Mouse (Mus musculus): ENCODE measurements around the gene Qpctl. TPM values are rescaled to one million over a fixed set of nuclear protein-coding genes. Genes with fewer than 3 reads are reported as not detected.

Gene Qpctl
- 21.2 and 22.8 TPM in 2 replicates for polyA plus RNA-seq (2016; fragmentation: Nextera tagmentation; extraction: Ambion mirVana)

DNA sequence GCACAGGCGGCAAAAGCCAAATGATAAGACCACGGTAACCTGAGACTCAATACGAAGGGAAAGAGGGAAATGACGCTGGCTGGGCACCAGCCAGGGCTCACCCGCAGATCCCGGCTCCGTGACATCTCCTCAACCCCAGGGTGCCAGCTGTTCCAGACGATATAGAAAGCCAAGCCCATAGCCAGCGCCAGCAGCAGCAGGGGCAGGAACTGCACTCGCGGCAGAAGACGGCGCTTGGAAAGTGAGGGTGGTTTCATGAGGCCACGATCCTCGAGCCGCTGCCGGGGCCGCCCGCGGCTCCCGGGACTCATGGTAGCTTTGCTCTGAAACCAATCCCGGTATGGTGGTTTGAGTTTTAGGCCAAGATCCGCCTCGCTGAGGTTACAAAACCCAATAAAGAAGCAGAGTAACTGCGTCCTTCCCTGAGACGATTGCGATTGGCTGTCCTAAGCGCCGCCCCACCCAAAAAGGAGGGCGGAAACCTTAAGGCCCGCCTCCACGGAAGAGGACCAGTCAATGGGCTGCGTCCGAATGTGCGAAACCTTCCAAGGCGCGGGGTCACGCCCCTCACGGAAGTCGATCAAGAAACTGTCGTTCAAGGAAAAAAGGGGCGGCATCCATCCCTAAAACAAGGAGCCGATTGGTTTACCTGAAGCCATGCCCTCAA, at the start of gene Qpctl:
Gene Qpctl, minus strand, starts transcription at position 417 of the 667 bp plus-strand sequence.
- no peaks in the 10 kb centered on the region for H3K27me3 ChIP-seq
- under 1% methylated on average over 43 of the region's 43 CpGs for WGBS
- H3K4me2 ChIP-seq (replicated peaks), result peak within 1 kb of the TSS; percentile 66

GRCm38 (mm10) chr7:19197985-19198384, 48.9 kb upstream of the Qpctl start:
- H3K4me1 ChIP-seq, result no peaks in the 10 kb centered on the region
- H3K4me2 ChIP-seq (replicated peaks), result no peak overlapping the region
- peaks cover 4% of the 10 kb centered on the region; the same call in 1 of the 2 replicates for H3K9me3 ChIP-seq (replicated peaks)
- no peaks in the 10 kb centered on the region for H3K27me3 ChIP-seq
- no peak for ATAC-seq (ENCODE audit: low FRiP score)
- 21% methylated on average over 2 of the region's 2 CpGs for WGBS
- no peak overlapping the region for H3K9ac ChIP-seq
- H3K4me3 ChIP-seq, result no peak overlapping the region
- H3K27ac ChIP-seq, result no peak overlapping the region
- H3K36me3 ChIP-seq, result peaks cover 69% of the 10 kb centered on the region

More for the DNA sequence above, at the start of gene Qpctl:
- Histone ChIP-seq H3K9me3 (replicated peaks) (no peaks in the 10 kb centered on the region), H3K4me3 (peak within 1 kb of the TSS; percentile 60), H3K9ac (peak within 1 kb of the TSS; percentile 73), H3K36me3 (peaks cover 34% of the 10 kb centered on the region), H3K4me1 (peaks cover 24% of the 10 kb centered on the region), H3K27ac (peak within 1 kb of the TSS; percentile 86)
- ATAC-seq (ENCODE audit: low FRiP score), result peak; percentile 98

DNA sequence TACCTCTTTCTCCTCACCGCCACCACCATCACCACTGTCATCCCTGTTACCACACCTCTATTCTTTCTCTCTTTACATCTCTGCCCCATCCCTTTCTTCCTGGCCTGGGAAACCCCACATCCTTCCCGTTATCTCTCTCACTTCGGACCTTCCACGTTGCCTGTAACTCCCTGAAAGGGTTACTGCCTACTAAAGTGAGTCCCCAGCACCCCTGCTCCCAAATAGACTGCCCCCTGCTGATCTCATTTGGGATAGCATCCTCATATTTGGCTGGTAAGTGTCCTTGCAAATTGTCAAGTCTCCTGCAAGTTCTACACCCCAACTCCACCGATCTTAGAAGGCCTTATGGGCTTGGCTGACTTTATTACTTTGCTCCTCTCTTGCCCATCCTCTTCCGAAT, 47.6 kb upstream of the Qpctl start:
- WGBS, result 68% methylated on average over 6 of the region's 6 CpGs
- no peak overlapping the region for H3K9ac ChIP-seq
- no peaks in the 10 kb centered on the region for H3K4me1 ChIP-seq
- H3K9me3 ChIP-seq (replicated peaks), result peaks cover 4% of the 10 kb centered on the region; the same call in 1 of the 2 replicates
- peaks cover 81% of the 10 kb centered on the region for H3K36me3 ChIP-seq
- H3K27ac ChIP-seq, result no peak overlapping the region
- H3K27me3 ChIP-seq, result no peaks in the 10 kb centered on the region
- no peak overlapping the region for H3K4me2 ChIP-seq (replicated peaks)
- H3K4me3 ChIP-seq, result no peak overlapping the region
- no peak for ATAC-seq (ENCODE audit: low FRiP score)

GRCm38 (mm10) chr7:19194676-19195075, 45.6 kb upstream of the Qpctl start:
- peaks cover 4% of the 10 kb centered on the region; the same call in 1 of the 2 replicates for H3K9me3 ChIP-seq (replicated peaks)
- H3K4me3 ChIP-seq, result no peak overlapping the region
- no peaks in the 10 kb centered on the region for H3K27me3 ChIP-seq
- ATAC-seq (ENCODE audit: low FRiP score), result no peak
- no peak overlapping the region for H3K27ac ChIP-seq
- H3K4me2 ChIP-seq (replicated peaks), result no peak overlapping the region
- WGBS, result 93% methylated on average over 4 of the region's 4 CpGs
- H3K36me3 ChIP-seq, result peaks cover 82% of the 10 kb centered on the region
- no peaks in the 10 kb centered on the region for H3K4me1 ChIP-seq
- H3K9ac ChIP-seq, result no peak overlapping the region

DNA sequence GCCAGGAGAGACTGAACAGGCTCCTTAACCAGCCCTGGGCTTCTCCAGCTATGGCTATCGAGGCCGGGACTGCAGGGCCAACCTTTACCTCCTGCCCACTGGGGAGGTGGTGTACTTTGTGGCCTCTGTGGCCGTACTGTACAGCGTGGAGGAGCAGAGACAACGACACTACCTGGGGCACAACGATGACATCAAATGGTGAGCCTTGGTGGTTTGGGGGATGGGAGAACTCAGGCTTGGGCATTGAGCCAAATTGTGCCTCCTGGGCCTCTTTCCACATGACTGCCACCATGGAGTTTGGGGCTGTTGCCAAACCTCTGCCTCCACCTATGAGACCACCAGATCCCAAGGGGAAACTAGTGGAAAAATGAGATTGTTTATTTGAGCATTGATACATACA, 35.7 kb upstream of the Qpctl start:
- WGBS, result 71% methylated on average over 6 of the region's 6 CpGs
- Histone ChIP-seq H3K4me1 (peaks cover 25% of the 10 kb centered on the region), H3K27me3 (peaks cover 20% of the 10 kb centered on the region), H3K9me3 (replicated peaks) (no peaks in the 10 kb centered on the region), H3K27ac (peak overlapping the region; percentile 58), H3K4me2 (replicated peaks) (0 out of 2 replicates have a peak overlapping the region, but pooled peaks have one; percentile 3), H3K9ac (no peak overlapping the region), H3K36me3 (peaks cover 41% of the 10 kb centered on the region), H3K4me3 (no peak overlapping the region)
- ATAC-seq (ENCODE audit: low FRiP score), result peak; percentile 46; the same call in 1 of the 2 replicates

GRCm38 (mm10) chr7:19184250-19184649, 35.2 kb upstream of the Qpctl start:
- Histone ChIP-seq H3K4me3 (no peak overlapping the region), H3K9ac (no peak overlapping the region), H3K9me3 (replicated peaks) (no peaks in the 10 kb centered on the region), H3K4me1 (peaks cover 30% of the 10 kb centered on the region), H3K27ac (peak overlapping the region; percentile 58; the same call in 1 of the 2 replicates), H3K27me3 (peaks cover 25% of the 10 kb centered on the region), H3K4me2 (replicated peaks) (no peak overlapping the region), H3K36me3 (peaks cover 40% of the 10 kb centered on the region)
- ATAC-seq (ENCODE audit: low FRiP score), result no peak
- 80% methylated on average over 2 of the region's 2 CpGs for WGBS

GRCm38 (mm10) chr7:19180862-19181429, 31.9 kb upstream of the Qpctl start:
- H3K27me3 ChIP-seq, result peaks cover 58% of the 10 kb centered on the region
- 0 out of 2 replicates have a peak, but pooled peaks cover 7% of the 10 kb centered on the region for H3K9me3 ChIP-seq (replicated peaks)
- peak overlapping the region; percentile 53; the same call in 1 of the 2 replicates for H3K9ac ChIP-seq
- WGBS, result 2% methylated on average over 26 of the region's 27 CpGs
- H3K36me3 ChIP-seq, result peaks cover 18% of the 10 kb centered on the region
- peak overlapping the region; percentile 52 for H3K4me2 ChIP-seq (replicated peaks)
- peaks cover 47% of the 10 kb centered on the region for H3K4me1 ChIP-seq
- ATAC-seq (ENCODE audit: low FRiP score), result no peak
- H3K4me3 ChIP-seq, result peak overlapping the region; percentile 41
- no peak overlapping the region for H3K27ac ChIP-seq

DNA sequence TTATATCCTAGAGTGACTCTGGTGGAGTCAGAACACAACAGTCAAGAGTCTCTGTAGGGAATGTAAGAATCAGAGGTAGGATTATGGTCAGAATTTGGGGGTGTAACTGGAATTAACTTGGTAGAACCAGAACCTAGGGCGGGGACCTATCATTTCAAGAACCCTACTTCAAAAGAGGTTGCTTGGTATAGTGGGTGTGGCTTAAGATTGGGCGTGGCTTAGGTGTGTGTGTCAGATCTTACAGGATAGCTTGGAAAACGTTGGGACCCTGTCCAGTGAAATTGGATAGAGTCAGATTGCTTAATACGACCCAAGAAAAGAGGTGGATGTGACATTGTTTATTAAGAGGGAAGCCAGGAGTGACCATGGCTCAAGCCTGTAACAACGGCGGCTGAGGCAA, 30.8 kb upstream of the Qpctl start:
- Histone ChIP-seq H3K4me3 (0 out of 2 replicates have a peak overlapping the region, but pooled peaks have one; percentile 25), H3K36me3 (peaks cover 13% of the 10 kb centered on the region; the same call in 1 of the 2 replicates), H3K27me3 (peaks cover 65% of the 10 kb centered on the region), H3K9me3 (replicated peaks) (0 out of 2 replicates have a peak, but pooled peaks cover 7% of the 10 kb centered on the region), H3K27ac (no peak overlapping the region), H3K4me1 (peaks cover 49% of the 10 kb centered on the region), H3K9ac (no peak overlapping the region), H3K4me2 (replicated peaks) (peak overlapping the region; percentile 56)
- no peak for ATAC-seq (ENCODE audit: low FRiP score)
- 38% methylated on average over 6 of the region's 6 CpGs for WGBS

GRCm38 (mm10) chr7:19179173-19179572, 30.1 kb upstream of the Qpctl start:
- Histone ChIP-seq H3K27me3 (peaks cover 65% of the 10 kb centered on the region), H3K4me2 (replicated peaks) (peak overlapping the region; percentile 56), H3K27ac (no peak overlapping the region), H3K36me3 (peaks cover 8% of the 10 kb centered on the region; the same call in 1 of the 2 replicates), H3K4me3 (peak overlapping the region; percentile 25), H3K9me3 (replicated peaks) (0 out of 2 replicates have a peak, but pooled peaks cover 7% of the 10 kb centered on the region), H3K9ac (peak overlapping the region; percentile 42), H3K4me1 (peaks cover 42% of the 10 kb centered on the region)
- no peak for ATAC-seq (ENCODE audit: low FRiP score)
- under 1% methylated on average over 32 of the region's 32 CpGs for WGBS

- peaks cover 2% of the 10 kb centered on the region; the same call in 1 of the 2 replicates for H3K36me3 ChIP-seq
- peak overlapping the region; percentile 25 for H3K4me3 ChIP-seq
- peaks cover 42% of the 10 kb centered on the region for H3K4me1 ChIP-seq
- ATAC-seq (ENCODE audit: low FRiP score), result no peak
- H3K27ac ChIP-seq, result no peak overlapping the region
- peak overlapping the region; percentile 42 for H3K9ac ChIP-seq
- H3K27me3 ChIP-seq, result peaks cover 65% of the 10 kb centered on the region
- peak overlapping the region; percentile 56 for H3K4me2 ChIP-seq (replicated peaks)
- WGBS, result 8% methylated on average over 27 of the region's 27 CpGs
- H3K9me3 ChIP-seq (replicated peaks), result 0 out of 2 replicates have a peak, but pooled peaks cover 7% of the 10 kb centered on the region
Measured at GRCm38 (mm10) chr7:19178443-19179092, 29.5 kb upstream of the Qpctl start.

DNA sequence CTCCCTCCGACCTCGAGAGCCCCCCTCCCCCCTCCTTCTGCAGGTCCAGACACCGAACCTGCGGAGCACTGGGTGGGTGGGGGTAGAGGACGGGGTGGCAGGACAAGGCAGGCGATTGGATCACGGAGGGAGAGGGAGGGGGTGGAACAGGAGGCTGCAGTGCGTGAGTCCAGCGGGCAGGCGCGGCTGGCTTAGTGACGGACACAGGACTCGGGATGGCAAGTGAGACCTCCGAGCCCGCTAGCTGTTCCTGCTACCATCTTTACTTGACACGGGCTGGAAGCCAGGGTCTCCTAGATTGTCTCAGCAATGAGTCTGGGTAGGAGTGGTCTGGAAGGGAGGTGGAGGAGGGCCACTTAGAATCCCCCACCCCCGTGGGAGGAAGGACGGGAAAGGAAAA, 28.9 kb upstream of the Qpctl start:
- no peaks in the 10 kb centered on the region for H3K36me3 ChIP-seq
- no peak overlapping the region for H3K27ac ChIP-seq
- no peak for ATAC-seq (ENCODE audit: low FRiP score)
- H3K27me3 ChIP-seq, result peaks cover 65% of the 10 kb centered on the region
- H3K4me1 ChIP-seq, result peaks cover 42% of the 10 kb centered on the region
- 5% methylated on average over 18 of the region's 18 CpGs for WGBS
- H3K9ac ChIP-seq, result peak overlapping the region; percentile 35; the same call in 1 of the 2 replicates
- peak overlapping the region; percentile 25 for H3K4me3 ChIP-seq
- H3K4me2 ChIP-seq (replicated peaks), result peak overlapping the region; percentile 56
- 0 out of 2 replicates have a peak, but pooled peaks cover 7% of the 10 kb centered on the region for H3K9me3 ChIP-seq (replicated peaks)

- no peaks in the 10 kb centered on the region for H3K36me3 ChIP-seq
- H3K9ac ChIP-seq, result peak overlapping the region; percentile 64
- H3K9me3 ChIP-seq (replicated peaks), result 0 out of 2 replicates have a peak, but pooled peaks cover 7% of the 10 kb centered on the region
- ATAC-seq (ENCODE audit: low FRiP score), result no peak
- peak overlapping the region; percentile 56 for H3K4me2 ChIP-seq (replicated peaks)
- H3K4me1 ChIP-seq, result peaks cover 47% of the 10 kb centered on the region
- peak overlapping the region; percentile 48 for H3K4me3 ChIP-seq
- peaks cover 65% of the 10 kb centered on the region for H3K27me3 ChIP-seq
- no peak overlapping the region for H3K27ac ChIP-seq
- WGBS, result 72% methylated on average over 7 of the region's 7 CpGs
Measured at GRCm38 (mm10) chr7:19177216-19177615, 28.1 kb upstream of the Qpctl start.
